Mouse (Mus musculus): Measurements from ENCODE around the gene 1810024B03Rik.
"Not testable (repeated sequence)": the region's sequence is repeated elsewhere in the genome, so short reads cannot be mapped to it uniquely, and the experiment has no call there.

The 1810024B03Rik gene

DNA sequence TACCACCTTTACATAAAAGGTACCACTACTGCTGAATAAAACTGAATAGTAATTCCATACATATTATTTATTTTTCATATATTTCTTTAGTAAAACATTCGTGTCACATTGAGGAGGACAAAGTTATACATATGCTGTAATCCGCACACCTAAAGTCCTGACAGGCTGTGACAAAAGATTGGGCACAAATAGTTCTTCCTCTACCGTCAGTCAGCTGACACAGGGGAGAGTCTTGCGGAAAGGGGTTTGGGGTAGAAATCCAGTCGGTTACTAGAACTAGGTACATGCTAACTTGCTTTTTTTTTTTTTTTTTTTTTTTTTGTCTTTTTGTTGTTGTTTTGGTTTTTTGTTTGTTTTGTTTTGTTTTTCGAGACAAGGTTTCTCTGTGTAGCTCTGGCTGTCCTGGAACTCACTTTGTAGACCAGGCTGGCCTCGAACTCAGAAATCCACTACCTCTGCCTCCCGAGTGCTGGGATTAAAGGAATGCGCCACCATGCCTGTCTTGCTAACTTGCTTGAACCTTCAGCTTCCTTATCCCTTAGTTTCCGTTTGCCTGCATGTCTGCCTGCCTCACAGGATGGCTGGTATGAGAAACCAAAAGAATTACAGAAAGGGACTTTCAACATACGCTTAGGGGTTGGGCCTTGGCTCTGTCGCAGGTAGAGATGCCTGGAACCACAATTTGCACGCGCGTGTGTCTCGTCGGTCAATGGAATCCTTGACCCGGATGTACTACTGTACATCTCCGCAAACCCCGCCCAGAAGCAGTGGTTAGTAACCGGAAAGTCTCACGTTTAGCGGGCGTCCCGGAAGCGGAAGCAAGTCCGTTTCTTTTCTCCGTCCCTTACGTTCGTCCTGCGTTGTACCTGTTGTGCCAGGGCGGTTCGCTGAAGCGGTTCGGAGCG lies at the start of gene 1810024B03Rik, which contains the start of gene Snrnp200:
Gene 1810024B03Rik (minus strand): TSS at position 734 of the 905 bp plus-strand sequence.
Gene Snrnp200 (plus strand): TSS at position 840 of the 905 bp plus-strand sequence.
- DNase-seq (ENCODE audit: low read depth in 1 of 2, low spot score in 2 of 2): peak; percentile 82 to 85

DNA sequence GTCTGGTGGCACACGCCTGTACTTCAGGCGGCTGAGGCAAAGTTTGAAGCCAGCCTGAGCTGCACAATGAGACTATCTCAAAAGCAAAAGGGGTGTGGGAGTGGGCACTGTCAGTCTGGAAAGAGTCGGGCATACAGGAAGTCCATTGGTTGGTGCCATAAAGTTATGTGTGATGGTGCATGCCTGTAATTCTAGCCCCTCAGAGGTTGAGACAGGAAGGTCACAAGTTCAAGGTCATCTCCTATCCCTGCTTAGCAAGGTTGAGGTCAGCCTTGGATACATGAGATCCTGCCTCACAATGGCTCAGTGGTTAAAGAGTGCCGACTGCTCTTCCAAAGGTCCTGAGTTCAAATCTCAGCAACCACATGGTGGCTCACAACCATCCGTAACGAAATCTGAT lies 47.2 kb upstream of the 1810024B03Rik start:
- DNase-seq (ENCODE audit: low read depth in 1 of 2, low spot score in 2 of 2): no peak

DNA sequence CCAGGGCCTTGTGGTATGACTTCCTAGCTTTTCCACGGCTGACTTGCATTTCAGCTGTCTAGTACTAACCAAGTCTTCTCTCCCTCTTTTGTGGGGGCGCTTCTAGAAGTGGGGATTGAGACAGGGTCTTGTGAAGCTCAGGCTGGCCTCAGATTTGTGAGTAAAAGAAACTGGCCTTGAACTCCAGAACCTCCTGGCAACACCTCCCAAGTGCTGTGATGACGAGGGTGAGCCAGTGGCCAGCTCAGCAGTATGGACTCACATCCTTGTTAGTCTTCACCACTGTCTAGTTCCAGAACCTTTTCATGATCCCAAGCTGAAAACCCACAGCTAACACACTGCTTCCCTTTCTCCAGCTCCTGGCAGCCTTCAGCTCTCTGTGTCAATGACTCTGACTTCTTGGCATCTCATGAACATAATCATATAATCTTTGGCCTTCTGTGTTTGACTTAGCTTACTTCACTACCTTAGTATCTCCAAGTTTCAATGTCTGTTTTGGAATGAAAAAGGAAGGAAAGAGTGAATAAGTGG lies 46.6 kb upstream of the 1810024B03Rik start:
- no peak for DNase-seq (ENCODE audit: low read depth in 1 of 2, low spot score in 2 of 2)

DNA sequence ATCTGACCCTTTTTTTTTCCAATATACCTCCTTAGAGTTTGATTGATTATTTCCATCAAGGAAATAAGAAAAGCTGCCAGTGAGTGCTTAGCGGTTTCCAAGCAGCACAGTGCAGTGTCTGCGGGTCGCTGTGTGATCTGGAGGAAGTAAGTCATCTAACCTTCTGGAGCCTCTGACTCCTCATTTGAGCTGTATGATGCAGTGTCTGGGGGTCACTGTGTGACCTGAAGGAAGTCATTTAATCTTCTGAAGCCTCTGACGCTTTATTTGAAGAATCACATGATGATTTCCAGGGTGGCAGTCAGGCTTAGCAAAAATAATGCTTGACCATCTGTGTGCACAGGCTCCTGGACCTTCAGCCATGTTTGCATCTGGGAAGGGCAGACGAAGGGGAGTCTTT lies 44.7 kb upstream of the 1810024B03Rik start:
- DNase-seq (ENCODE audit: low read depth in 1 of 2, low spot score in 2 of 2): no peak

DNA sequence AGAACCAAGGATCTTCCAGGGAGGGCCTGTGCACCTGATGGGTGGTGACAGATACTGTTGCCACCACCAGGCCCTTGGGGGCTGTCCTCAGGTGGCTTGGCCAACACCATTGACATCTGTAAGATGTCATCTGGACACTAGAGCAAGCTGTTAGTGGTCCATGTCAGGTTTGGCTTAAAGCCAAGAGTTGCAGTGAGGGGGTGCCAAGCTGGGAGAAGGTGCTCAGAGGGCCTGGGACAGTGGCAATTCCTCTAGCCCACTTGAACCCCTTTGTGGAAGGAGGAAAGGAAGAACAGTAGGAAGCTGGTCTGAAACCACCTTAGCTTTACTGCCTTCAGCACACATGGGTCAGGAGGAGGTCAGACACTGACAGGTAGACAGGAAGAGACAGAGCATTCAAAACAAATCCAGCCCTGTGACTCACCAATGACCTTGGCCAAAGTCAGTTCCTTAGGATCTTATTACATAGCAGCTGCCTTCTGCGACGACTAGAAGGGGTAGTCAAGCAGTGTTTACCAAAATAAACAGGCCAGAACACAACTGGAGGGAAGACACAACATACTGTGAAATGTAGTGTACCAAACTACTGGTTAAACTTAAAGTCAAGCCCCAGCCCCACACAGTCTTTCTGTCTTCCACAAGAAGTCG lies 43.9 kb upstream of the 1810024B03Rik start:
- DNase-seq (ENCODE audit: low read depth in 1 of 2, low spot score in 2 of 2): no peak

DNA sequence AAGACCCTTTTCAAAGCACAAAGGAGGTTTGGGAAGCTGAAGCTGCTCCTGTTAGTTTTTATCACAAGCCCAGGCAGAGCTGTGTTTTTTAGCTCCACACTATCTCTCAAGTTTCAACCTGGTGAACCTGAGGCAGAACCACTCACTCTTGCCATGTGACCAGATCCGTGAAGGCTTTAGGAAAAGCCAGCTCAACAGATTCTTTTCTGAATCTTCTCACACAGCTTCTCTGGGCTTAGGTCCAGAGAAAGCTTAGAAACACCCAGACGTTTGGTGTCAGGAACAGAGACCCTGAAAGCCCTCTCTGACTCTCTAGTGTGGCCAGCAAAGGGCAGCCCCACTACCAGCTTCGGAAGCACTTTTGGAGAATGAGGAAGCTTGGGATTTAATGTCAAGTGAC lies 43.4 kb upstream of the 1810024B03Rik start:
- DNase-seq (ENCODE audit: low read depth in 1 of 2, low spot score in 2 of 2): no peak

DNA sequence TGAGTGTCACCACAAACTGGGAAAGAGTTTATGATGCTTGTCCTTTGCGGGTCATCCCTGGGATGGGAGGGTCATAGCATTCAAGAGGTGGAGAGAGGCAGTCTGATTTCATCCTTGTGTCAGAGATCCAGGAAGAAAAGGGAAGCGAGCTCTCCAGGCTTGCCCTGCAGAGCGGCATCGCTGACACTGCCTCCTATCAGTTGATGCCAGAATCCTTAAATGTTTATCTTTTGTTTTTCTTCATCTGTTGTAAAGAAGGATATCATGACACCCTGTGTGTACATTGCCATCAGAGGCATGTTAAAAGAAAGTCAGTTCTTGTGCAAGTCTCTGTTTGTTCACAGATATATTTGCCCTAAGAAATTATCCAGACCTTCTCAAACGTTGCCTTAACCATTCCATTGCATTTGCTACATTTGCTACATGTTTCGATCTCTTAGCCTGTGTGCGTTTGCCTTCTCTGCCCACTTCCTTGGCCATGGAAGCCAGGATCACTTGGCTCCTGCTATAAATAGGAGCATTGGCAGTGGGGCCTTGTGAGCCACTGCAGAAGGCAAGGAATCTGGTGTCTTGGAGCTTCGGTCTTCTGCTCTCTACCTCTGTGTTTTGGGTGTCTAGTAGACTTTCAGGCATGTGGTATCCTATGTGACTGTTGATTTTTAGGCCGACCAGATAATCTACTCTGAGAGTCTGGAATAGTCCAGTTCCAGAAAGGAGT lies 42.4 kb upstream of the 1810024B03Rik start:
- DNase-seq (ENCODE audit: low read depth in 1 of 2, low spot score in 2 of 2): no peak

DNA sequence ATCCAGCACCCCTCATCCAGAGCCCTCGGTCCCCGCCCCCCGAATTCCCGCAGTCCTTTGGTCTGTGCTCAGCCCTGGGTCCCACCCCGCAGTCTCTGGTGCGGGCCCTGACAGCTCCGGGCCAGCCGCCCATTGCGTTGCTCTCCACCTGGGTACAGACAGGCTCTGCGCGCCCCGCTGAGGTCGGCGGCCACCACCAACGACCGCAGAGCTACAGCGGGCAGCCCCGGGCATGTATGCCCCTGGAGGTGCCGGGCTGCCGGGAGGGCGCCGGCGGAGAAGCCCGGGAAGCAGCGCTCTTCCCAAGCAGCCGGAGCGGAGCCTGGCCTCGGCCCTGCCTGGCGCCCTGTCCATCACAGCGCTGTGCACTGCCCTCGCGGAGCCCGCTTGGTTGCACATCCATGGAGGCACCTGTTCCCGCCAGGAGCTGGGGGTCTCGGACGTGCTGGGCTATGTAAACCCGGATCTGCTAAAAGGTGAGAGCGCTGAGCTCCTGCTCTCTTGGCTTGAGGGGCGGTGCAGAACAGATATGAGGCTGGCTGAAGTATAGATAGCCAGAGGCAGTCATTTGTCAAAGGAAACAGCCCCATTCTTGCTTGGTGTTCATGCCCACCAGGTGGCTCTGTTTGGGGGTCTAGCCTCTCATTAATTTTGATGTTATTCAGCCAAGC lies 40.4 kb upstream of the 1810024B03Rik start:
- DNase-seq (ENCODE audit: low read depth in 1 of 2, low spot score in 2 of 2): peak in 1 of 2 experiments; percentile 12

DNA sequence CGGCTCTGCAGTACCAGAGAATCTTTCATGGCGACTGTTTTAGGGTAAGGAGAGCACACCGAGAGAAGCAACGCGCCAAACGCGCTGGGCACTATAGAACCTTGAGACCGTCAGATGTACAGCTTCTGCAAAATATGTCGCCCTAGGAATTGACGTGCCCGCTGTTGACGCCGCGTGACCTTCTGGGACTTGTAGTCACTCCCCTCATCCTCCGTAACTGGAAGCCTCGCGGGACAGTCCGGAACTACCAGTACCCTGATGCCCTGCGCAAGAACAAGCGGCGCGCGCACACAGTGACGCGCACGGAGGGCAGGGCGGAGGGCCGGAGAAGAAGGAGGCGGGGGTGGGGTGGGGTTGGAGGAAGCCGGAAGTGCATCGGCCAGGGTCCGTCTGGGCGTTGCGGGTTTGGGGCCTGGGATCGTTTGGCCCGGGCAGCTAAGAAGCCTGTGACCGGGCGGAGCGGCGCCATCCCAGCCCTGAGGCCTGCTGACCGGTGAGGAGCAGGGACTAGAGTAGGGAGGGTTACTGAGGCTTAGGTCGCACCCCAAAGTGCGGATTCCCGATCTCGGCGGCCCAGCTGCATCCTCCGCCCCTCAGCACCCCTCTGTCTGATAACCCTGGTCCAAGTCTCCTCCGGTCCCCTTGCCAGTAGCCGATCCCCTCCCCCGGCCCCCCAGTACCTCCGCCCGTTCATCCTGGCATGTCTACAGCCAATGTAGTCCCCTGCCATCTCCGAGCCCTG lies 39.7 kb upstream of the 1810024B03Rik start, which contains the start of the genes Ciao1 and Tmem127:
Gene Ciao1 (minus strand): TSS at position 225 of the 742 bp plus-strand sequence.
Gene Tmem127 (plus strand): TSS at position 317 of the 742 bp plus-strand sequence.
- DNase-seq (ENCODE audit: low read depth in 1 of 2, low spot score in 2 of 2): peak; percentile 94 to 95

DNA sequence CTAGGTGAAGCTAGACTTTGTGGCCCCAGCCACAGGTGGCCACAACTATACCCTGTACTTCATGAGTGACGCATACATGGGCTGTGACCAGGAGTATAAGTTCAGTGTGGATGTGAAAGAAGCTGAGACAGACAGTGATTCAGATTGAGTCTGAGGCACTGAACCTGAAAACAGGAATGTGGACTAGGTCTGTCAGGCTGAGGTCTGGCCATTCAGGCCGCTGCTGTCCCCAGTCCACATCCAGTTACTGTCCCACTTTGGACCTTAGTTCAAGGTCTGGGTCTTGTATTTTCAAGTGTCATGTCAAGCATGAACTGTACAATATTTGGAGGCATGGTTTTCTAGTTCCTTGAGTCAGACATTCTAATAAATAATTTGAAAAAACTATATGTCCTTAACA lies 32.0 kb upstream of the 1810024B03Rik start:
- no peak for DNase-seq (ENCODE audit: low read depth in 1 of 2, low spot score in 2 of 2)

DNA sequence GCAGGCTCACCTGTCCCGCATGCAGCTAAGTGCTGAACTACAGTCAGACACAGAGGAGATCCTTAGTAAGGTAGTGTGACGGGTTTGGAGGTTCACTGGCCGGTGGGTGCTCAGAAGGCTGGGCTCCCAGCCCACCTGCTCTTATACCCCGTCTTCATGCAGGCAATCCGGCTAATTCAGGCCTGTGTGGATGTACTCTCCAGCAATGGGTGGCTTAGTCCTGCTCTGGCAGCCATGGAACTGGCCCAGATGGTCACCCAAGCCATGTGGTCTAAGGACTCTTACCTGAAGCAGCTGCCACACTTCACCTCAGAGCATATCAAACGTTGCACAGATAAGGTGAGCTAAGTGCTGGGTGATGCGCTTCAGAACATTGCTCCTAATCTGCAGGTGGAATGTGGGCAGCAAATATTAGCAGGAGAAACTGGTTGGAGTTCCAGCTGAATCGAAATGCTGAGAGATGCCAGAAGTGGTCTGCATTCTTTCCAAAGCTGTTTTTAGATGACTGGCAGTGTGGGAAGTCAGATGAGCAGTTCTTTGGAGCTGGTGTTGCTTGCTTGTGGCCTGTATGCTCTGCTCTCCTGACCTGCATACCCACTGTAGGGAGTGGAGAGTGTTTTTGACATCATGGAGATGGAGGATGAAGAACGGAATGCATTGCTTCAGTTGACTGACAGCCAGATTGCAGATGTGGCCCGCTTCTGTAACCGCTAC lies 30.0 kb upstream of the 1810024B03Rik start:
- DNase-seq (ENCODE audit: low read depth in 1 of 2, low spot score in 2 of 2): no peak

DNA sequence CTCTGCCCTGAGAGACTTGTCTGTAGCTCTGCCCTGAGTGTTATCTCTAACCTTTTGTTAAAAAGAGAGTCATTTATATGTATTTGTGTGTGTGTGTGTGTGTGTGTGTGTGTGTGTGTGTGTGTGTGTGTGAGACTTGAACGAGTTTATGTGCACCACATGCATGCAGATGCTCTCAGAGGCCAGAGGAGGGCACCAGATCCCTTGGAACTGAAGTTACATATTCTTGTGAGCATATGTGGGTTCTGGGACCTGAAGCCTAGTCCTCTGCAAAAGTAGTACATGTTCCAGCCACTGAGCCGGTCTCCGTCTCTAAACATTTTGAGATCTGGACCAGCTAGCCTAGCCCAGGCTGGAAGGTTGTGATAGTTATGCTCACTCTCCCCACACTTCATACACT lies 17.2 kb upstream of the 1810024B03Rik start:
- DNase-seq (ENCODE audit: low read depth in 1 of 2, low spot score in 2 of 2): no peak

DNA sequence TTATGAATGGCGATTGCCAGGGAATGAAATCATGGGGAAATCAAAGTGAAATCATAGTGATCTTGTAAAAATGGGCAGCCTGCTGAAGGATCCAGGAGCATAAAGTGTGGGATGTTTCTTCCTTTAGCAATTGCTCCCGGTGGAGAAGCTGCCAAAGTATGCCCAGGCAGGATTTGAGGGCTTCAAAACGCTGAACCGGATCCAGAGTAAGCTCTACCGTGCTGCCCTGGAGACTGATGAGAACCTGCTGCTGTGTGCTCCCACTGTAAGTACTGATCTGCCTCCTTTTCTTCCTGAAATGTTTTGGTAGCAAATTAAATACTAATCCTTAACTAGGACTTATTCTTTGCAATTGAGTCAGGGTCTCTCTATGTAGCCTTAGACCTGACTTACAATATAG lies 9.7 kb upstream of the 1810024B03Rik start:
- DNase-seq (ENCODE audit: low read depth in 1 of 2, low spot score in 2 of 2): no peak

DNA sequence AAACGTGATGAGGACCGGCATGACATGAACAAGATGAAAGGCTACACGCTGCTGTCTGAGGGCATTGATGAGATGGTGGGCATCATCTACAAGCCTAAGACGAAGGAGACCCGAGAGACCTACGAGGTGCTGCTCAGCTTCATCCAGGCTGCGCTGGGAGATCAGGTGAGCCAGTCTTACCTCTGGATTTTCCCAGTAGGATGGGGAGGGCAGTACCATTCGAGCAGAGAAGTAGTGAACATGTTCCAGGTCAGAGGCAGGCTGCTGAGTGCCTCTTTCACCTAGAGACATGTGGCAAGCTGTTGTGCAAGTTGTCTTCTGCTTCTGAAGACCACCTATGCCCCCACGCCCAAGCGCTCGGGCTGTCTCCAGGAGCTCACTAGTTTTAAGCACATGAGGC lies 2.6 kb upstream of the 1810024B03Rik start:
- DNase-seq (ENCODE audit: low read depth in 1 of 2, low spot score in 2 of 2): no peak

DNA sequence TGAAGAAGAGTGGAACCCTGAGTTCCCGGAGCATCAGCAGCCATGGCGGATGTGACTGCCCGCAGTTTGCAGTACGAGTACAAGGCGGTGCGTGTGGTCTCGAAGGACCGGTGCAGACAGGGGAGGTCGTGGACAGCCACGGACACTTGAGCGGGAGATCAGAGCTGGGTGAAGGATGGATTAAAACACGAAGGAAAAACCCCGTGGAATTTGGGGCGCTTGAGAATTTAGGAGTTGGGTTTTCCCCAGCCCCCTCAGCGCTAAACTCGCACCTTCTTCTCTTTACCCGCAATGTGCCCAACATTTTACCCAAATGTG lies 331 bp upstream of the 1810024B03Rik start:
- DNase-seq (ENCODE audit: low read depth in 1 of 2, low spot score in 2 of 2): no peak

DNA sequence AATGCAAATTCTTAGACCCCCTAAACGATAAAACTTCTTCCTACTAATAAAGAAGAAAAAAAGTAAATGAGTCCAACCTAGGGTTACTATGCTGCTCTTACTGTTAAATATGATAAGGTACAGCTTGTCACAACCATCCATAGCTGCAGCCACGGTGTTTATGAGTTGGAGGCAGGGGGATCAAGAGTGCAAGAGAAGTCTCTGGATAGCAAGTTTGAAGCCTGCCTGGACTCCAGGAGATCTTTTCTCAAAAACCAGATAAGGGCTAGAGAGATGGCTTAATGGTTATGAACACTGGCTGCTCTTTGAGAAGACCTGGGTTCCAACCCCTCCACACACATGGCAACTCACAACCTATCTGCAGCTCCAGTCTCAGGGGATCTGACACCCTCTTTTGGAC lies 1.2 kb downstream of the 1810024B03Rik start:
- no peak for DNase-seq (ENCODE audit: low read depth in 1 of 2, low spot score in 2 of 2)

DNA sequence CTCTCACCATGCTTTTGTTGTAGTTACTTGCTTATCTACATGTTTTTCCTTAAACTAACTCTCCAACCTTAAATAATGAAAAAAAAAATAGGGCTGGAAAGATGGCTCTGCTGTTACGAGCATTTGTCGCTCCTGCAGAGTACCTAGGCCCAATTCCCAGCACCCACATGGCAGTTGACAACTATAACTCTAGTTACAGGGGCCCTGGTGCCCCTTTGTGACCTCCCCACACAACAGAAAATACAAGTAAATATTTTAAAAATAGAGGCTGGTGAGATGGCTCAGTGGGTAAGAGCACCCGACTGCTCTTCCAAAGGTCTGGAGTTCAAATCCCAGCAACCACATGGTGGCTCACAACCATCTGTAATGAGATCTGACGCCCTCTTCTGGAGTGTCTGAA lies 2.1 kb downstream of the 1810024B03Rik start:
- DNase-seq (ENCODE audit: low read depth in 1 of 2, low spot score in 2 of 2): not testable (repeated sequence)

DNA sequence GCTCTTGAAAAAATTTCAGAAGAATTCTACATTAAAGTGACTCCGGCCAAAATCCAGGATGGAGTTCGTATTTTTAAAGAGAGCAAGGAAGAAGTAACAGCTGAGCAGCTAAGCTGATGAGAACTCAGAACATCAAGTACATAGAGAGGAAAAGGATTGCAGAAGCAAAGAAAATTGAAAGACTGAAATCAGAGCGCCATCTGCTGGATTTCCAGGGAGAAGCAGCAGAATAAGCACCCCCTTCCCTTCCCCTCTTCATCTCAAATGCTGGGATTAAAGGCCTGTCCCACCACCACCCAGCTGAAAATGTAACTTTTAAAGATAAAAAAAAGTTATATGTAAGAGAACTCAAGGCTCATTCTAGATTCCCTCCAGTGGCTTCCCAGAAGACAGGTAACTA lies 3.1 kb downstream of the 1810024B03Rik start:
- peak in 1 of 2 experiments; percentile 6 for DNase-seq (ENCODE audit: low read depth in 1 of 2, low spot score in 2 of 2)

DNA sequence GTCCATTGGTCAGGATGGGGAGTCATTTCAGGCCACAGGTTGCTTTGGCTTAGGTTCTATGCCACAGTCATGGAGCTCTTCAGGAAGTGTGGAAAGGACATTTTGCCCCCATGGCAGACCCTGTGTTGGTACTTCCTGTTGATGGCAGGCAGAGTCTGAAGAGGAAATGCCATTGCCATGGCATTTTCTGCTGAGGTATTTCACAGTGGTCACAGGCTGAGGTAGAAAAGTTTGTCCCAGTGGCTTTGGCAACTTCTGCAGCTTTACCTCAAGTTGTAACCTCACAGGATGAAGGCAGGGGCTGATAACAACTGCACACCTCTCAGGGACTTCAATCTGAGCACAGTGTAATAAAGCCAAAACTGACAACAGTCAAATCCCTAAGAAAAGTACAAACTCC lies 18.5 kb downstream of the 1810024B03Rik start:
- no peak for DNase-seq (ENCODE audit: low read depth in 1 of 2, low spot score in 2 of 2)
